Mouse (Mus musculus) spleen, adult 2 months (tissue): ENCODE measurements around the gene Ccdc159.

ENCODE experiments used
- CTCF ChIP-seq: fragments of 200-500 bp; IDR thresholded peaks from 2 replicates; pipeline ENCODE4 v1.5.1; 2011; ENCODE audit warnings: mild to moderate bottlenecking, inconsistent platforms; ENCODE audit not compliant: insufficient read depth, insufficient read length, insufficient replicate concordance; ENCODE audit errors: extremely low read depth
- POLR2A ChIP-seq: fragments of 200-500 bp; IDR thresholded peaks from 2 replicates; pipeline ENCODE4 v1.6.1; 2011; ENCODE audit warnings: low read depth, low read length, inconsistent platforms

GRCm38 (mm10) chr9:21901223-21901820 is 25.9 kb upstream of the Ccdc159 start:
- TF ChIP-seq CTCF (no peak), POLR2A (no peak)
